Mouse (Mus musculus): ENCODE data around the gene Rabl3.

Gene Rabl3

DNA sequence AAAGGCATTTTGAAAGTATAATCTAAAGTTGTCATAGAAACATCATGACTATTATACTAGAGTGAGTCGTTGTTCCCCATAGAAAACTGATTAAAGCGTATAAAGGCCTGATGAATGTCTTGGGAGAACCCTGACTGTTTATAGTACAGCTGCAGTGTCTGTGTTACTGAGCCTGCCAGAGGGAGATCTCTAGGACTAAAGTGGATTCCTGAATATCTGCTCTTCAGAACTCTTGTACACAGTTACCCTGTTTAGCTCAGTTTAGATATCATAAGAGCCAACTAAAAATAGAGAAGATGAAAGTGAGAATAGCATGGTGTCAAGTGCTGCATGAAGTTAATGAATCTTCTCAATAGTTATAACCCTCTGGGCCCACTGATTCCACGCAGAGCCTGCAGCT, 10.6 kb downstream of the Rabl3 start:
- DNase-seq, result no peak

DNA sequence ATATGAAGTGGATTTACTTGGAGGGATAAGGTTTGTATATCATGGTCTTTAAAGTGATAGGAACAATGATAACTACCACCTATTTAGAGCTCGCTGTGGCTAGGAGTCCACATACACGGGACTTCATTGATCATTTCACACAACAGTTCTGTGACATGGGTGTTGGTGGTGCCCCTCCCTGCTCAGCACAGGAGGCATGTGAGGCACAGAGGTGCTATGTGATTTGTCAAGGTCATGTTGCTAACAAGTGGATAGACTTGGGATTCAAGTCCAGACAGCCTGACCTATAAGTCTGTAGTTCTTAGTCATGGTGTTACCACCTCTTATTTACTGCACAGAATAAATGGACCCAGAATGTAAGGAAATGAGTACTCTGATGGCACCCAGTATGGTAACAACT, 11.3 kb downstream of the Rabl3 start:
- DNase-seq, result no peak

GRCm38 (mm10) chr16:37552824-37553223, 13.1 kb downstream of the Rabl3 start:
- no peak for DNase-seq

DNA sequence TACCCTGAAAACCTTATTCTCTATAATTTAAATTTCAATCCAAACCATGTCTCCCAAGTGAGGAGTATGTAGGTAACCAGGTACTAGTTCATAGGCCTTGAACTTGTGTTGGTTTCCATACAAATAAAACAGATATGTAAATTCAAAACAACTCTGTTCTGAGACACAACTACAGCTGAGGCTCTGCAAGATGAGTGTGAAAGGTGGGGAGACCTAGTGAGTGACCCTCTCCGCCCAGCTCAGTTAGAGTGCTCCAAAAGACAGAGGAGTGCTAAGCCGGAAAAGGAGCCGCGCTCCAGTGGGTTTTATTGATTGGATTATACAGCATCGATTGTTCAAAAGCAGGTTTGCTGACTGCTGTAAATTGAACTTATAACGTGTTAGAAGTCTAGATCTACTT, 22.7 kb downstream of the Rabl3 start:
- DNase-seq, result no peak

DNA sequence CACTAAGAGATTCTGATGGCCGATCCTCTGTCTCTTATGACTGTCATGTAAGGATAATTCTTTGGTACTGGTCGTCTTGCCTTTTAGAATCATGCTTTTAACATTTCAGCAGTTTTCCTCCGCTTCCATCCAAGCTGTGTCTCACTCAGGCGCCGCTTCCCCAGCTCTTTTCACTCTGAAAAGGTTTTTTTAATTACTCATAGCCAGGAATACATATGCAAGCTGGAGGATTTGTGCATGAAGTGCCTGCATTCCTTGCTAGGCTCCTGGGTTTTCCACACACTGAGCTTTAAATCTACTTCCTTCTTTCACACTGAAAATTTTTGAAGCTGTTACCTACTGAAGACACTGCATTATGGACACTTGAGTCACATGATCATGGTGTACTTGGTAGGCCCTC, 23.3 kb downstream of the Rabl3 start:
- DNase-seq, result peak; percentile 27

DNA sequence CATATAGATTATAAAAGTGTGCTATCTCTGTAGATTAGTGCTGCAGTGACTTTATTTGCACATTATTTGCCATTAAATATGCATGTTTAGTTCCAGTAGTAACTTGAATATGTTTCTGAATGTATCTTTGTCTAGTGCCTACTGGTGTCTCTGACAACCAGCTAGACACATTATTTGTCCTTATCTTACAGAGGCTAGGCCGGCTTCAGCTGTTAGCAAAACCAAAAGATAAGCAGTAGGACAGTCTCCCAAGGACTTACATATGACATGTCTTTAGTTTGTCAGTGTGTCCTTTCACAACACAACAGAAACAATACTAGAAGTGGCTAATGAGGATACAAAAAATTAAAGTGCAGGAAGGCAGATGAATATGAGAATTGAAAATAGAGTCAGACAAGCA, 25.4 kb downstream of the Rabl3 start:
- DNase-seq, result no peak

- no peak for DNase-seq
Observed at GRCm38 (mm10) chr16:37566107-37566506, 26.4 kb downstream of the Rabl3 start.

DNA sequence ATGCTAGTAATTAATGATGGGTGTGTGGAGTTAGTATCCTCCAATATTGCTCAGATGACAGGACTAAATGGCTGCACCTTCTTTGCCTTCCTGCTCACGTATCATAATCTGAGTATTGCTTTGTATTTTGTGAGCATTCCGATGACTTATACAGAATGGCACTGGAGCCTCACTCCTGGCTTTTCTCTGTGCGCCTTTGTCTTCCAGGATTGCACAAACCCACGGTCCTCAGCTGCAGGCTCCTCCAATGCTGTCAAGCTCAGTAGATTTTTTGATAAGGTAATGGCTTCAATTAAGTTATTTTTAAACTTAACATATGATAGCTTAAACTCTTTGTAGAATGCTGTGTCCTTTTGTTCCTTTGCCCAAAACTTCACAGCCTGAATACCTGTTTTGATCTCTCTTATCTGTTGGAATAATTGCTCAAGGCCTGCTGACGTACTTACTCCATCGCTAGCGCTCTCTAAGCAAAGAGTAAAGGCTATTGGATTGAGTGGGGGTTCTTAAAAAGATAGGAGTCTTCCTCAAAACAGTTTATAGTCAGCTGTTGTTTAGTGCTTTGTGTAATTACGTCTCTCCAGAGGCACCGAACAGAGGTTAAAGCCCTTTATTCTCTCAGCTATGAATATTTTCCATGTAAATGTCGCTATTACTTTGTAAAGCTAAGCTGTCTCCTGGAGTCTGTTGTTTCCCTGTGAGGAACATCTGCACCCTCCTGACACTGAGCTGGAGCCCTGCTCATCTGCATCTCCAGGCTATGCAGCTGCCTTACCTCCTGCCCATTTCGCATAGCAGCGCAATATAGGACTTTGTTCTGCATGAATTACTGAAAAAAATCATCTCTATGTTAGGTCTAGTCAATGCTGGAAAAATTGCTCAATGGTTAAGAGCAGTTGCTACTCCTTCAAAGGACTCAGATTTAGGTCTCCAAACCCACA, 27.7 kb downstream of the Rabl3 start:
- no peak for DNase-seq

GRCm38 (mm10) chr16:37571554-37571953, 31.9 kb downstream of the Rabl3 start:
- no peak for DNase-seq

DNA sequence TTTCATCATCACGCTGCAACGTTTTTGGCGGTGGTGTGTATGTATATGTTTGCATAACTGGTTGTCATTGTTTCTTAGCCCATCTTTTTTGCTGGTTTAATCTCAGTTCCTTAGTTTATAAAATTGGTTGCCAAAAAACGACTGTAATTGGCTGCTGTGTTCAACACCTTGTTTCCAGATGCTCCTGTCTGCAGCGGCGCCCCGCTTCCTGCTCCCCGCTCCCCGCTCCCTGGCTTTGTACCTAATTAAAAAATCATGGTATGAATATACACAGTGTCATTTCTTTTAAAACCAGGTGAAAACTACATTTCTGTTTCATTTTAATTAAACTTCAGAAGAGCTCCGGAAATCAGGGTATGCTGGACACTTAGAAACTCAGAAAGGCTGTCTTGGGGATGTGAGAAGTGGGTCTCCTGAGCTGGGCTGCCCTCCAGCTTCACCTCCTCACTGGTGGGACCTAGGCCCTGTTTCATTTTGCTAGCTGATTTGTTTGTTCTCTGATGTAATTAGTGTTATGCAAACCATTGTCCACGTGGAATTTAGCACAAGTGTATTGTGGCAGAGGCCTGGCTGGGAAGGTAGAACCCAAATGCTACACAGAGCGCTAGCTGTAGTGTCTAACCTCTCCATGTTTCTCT, 32.6 kb downstream of the Rabl3 start:
- DNase-seq, result no peak

DNA sequence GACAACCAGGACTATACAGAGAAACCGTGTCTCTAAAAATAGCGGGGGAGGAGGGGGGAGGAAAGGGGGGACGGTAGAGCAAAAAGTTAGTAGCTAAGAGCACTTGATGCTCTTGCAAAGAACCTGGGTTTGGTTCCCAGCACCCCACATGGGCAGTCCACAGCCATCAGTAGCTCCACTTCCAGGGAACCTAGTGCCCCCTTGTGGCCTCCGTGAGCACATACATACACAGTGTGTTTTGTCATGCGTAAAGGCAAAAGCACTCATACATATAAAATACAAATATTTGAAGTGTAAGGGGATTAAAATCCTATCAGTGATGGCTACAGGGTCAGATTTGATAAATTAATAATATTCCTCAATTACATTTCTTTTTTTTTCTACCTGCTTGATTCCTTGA, 33.4 kb downstream of the Rabl3 start:
- DNase-seq, result no peak

GRCm38 (mm10) chr16:37575325-37575724, 35.6 kb downstream of the Rabl3 start:
- DNase-seq, result no peak

- no peak for DNase-seq
Observed at GRCm38 (mm10) chr16:37579591-37579990, 39.9 kb downstream of the Rabl3 start.

DNA sequence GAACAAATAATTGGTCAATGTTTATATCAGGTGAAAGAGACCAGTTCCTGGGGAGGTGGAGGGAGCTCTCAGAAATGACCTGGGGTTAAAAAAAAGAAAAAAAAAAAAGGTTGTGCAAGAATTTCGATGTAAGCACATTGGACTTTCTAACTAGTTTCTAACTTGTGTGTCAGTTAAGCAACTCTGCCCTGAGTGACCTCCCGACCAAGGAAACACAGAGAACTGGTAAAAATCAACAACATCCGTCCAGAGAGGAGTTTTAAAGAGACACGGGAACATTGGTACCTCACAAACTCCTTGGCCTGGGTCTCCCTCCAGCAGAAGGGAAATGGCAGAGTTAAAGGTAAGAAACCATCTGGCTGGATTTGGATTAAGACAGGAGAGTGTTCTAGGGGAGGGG, 40.3 kb downstream of the Rabl3 start, which contains the start of gene Hgd:
Hgd (plus strand) TSS at position 160 of the 400 bp plus-strand sequence.
- no peak for DNase-seq

DNA sequence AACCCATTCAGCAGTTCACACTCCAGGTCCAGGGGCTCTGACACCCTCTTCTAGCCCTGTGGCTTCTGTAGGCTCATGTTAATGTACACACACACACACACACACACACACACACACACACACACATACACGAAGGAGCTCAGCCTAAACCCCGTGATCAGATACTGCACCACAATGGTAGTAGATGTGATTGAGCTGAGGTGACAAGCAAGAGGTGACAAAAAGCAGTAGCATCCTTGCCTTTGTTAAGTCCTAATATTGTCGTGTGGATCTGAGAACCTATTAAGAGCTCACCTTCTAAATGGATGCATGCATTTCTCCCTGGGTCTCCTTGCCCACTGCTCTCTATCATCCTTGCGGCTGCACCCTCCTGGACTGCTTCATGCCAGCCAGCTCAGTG, 41.0 kb downstream of the Rabl3 start:
- DNase-seq, result no peak

DNA sequence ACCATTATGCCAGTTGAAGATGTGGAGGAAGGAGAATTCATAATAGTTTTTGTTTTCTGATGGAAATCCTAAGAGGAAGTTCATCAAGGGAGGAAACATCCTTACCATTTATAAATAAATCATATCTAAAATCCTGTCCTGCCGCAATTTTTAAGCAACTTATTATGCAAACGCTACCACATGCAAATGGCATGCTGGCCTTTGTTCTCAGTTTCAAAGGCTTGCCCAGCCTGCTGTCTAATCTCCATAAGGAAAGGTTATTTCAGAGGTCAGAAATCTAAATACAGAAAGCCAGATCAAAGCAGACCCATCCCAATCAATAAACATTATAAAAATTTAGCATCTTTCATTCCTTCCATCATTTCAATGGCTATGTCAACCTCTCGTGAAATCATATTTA, 42.2 kb downstream of the Rabl3 start:
- DNase-seq, result no peak

- no peak for DNase-seq
Observed at GRCm38 (mm10) chr16:37583306-37583705, 43.6 kb downstream of the Rabl3 start.

DNA sequence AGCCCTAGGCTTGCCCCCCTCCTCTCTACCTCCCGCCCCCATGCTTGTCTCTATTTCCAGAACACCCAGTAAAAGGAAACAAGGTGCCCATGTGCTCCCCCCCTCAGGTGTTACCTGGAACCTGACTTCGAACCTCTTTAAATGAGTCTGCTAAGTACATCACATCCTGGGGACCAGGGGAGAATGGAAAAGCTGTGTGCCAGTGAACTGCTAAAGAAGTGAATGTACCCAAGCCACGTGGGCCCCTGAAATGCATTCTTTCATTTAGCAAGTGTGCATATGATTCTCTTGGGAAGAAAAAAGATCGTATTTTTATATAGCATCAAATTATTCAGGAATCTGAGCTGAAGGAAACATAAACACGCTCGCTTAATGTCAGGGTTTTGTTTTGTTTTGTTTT, 44.1 kb downstream of the Rabl3 start:
- DNase-seq, result no peak

- peak; percentile 60 for DNase-seq
Observed at GRCm38 (mm10) chr16:37584218-37585035, 44.7 kb downstream of the Rabl3 start.

GRCm38 (mm10) chr16:37585129-37585563, 45.5 kb downstream of the Rabl3 start:
- no peak for DNase-seq

DNA sequence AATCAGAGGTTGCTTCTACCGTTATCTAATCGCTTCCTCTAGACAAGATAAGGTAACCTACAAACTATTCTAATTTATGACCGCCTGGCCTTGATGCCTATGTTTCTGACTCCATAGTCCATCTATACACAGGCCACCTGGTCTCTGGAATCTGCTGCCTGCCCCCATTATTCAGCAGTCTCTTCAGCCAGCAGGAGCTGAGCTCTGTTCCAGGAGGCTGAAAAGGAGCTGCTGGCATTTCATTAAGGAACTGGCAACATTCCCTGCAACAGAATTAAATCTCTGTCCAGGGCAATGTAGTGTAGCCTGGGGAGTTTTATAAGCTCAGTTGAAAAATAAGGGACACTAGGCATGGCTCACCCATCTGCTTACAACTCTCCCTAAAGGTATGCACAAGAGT, 51.2 kb downstream of the Rabl3 start:
- DNase-seq, result no peak

DNA sequence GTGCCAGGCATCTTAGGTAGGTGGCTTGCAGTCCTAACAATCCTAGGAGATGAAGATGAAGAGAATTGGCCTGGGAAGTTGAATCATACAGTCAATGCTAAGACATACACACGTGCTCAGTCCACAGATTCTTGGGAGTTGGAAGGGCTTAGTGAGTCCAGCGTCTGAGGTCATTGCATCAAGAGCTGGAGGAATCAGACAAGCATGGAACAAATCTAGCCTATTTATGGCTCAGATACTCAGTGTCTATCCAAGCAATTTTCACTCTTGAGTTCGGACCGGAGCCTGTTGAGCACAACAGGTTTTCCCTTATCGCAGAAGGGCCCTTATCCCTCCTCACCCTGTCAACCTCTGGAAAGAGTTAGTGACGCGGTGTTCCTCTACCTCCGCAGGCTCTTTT, 51.9 kb downstream of the Rabl3 start:
- no peak for DNase-seq

- no peak for DNase-seq
Observed at GRCm38 (mm10) chr16:37597412-37597811, 57.7 kb downstream of the Rabl3 start.

Data from right cerebral cortex, postnatal 25 days (tissue).